In genomic region chr13:92780927-92781326, GRCm38 (mm10) we compare ENCODE assay signal across 20 mouse cellular contexts. TPM values are rescaled to one million over a fixed set of nuclear protein-coding genes. Genes with fewer than 3 reads are reported as not detected.
"Had no signal": no experiment of that assay in that cellular context is flagged by ENCODE, and none has a peak within 500 bp of the region (broad histone marks: within the 10 kb centered on the region; RNA-seq: fewer than 3 reads in every experiment).

No protein-coding gene starts in this region.

- DNase-seq: lung, adult 18-20 months; lung, postnatal 10 days; lung, postnatal 4 days; retina, postnatal 1 day; right cerebral cortex, adult 18-20 months; right cerebral cortex, postnatal 25 days; right cerebral cortex, postnatal 4 days; spleen, adult 18-20 months; thymus, adult 18-20 months; thymus, postnatal 14 days; thymus, postnatal 36 days had no signal

- H3K4me1 ChIP-seq: midbrain, embryonic 13.5 days; neural tube, embryonic 13.5 days had no signal

- H3K27me3 ChIP-seq: midbrain, embryonic 13.5 days; neural tube, embryonic 13.5 days; neural tube, embryonic 15.5 days had no signal

- H3K36me3 ChIP-seq: midbrain, embryonic 10.5 days; midbrain, embryonic 13.5 days; neural tube, embryonic 13.5 days; neural tube, embryonic 15.5 days had no signal

- H3K9me3 ChIP-seq: midbrain, embryonic 10.5 days; midbrain, embryonic 13.5 days; neural tube, embryonic 13.5 days; neural tube, embryonic 15.5 days had no signal

- H3K4me2 ChIP-seq: lung, embryonic 14.5 days; midbrain, embryonic 13.5 days; neural tube, embryonic 13.5 days; neural tube, embryonic 15.5 days had no signal

- ATAC-seq: midbrain, embryonic 16.5 days had no signal

- H3K9ac ChIP-seq: lung, embryonic 14.5 days; midbrain, embryonic 13.5 days; neural tube, embryonic 13.5 days; neural tube, embryonic 15.5 days had no signal

- H3K27ac ChIP-seq: midbrain, embryonic 13.5 days; neural tube, embryonic 13.5 days; neural tube, embryonic 15.5 days had no signal

- H3K4me3 ChIP-seq: midbrain, embryonic 10.5 days; midbrain, embryonic 13.5 days; myocyte; neural tube, embryonic 13.5 days; neural tube, embryonic 15.5 days had no signal

RNA-seq across cellular contexts. Expression of gene Thbs4, which starts 13.7 kb away (rescaled TPM):
- total RNA-seq: megakaryocyte, adult 5-6 weeks; megakaryocyte-erythroid progenitor cell, adult 5-6 weeks had no signal
- polyA plus RNA-seq: myocyte had no signal
